Mouse (Mus musculus): ENCODE measurements at regions not wholly inside any gene's neighbourhood (a gene's known extent, or its start where the extent isn't known, plus 50 kb on each side); places are given as distances from the start of the nearest gene placed in this dataset.

GRCm38 (mm10) chr15:67019194-67019661 is 518.5 kb upstream of the Lrrc6 start:
- Histone ChIP-seq H3K4me3 (ENCODE audit: insufficient read depth, low read length) (no peak overlapping the region), H3K4me1 (ENCODE audit: control insufficient read depth, insufficient read depth, low read length) (peaks cover 8% of the 10 kb centered on the region), H3K27ac (ENCODE audit: insufficient read depth, low read length) (no peak overlapping the region)
- TF ChIP-seq POLR2A (IDR thresholded peaks at IDR 0.05; ENCODE audit: low read depth, low read length) (no peak), CTCF (IDR thresholded peaks at IDR 0.05; ENCODE audit: borderline replicate concordance, insufficient read depth, low read length) (no peak)

Measured in embryonic fibroblast, embryonic 13.5 days (primary cell).